Mouse (Mus musculus) kidney, embryonic 14.5 days (tissue): ENCODE data around the gene Spats1. TPM values are rescaled to one million over a fixed set of nuclear protein-coding genes. Genes with fewer than 3 reads are reported as not detected.

ENCODE experiments used
- ATAC-seq: fragments of 200-750 bp; cut with Nextera tagmentation; 2 replicates; pipeline ENCODE4 v1.8.0; 2017; ENCODE audit warnings: moderate number of reproducible peaks, mild to moderate bottlenecking, moderate TSS enrichment, moderate library complexity; ENCODE audit not compliant: low FRiP score, low TSS enrichment
- H3K27ac ChIP-seq: fragments of 300-500 bp; sonication (generic); 2 replicates; pipeline ENCODE4 v1.5.1; 2014; ENCODE audit warnings: low read depth, mild to moderate bottlenecking, low read length, moderate library complexity, mixed read lengths
- H3K27me3 ChIP-seq: fragments of 300-500 bp; sonication (generic); 2 replicates; pipeline ENCODE4 v1.6.1; 2014; ENCODE audit warnings: mild to moderate bottlenecking, low read length; ENCODE audit not compliant: control insufficient read depth, insufficient read depth
- H3K36me3 ChIP-seq: fragments of 300-500 bp; sonication (generic); 2 replicates; pipeline ENCODE4 v1.6.1; 2014; ENCODE audit warnings: low read length, mixed read lengths; ENCODE audit not compliant: control insufficient read depth, insufficient read depth
- H3K4me1 ChIP-seq: fragments of 300-500 bp; sonication (generic); 2 replicates; pipeline ENCODE4 v1.6.1; 2014; ENCODE audit warnings: low read length, mixed read lengths; ENCODE audit not compliant: control insufficient read depth, insufficient read depth
- H3K4me2 ChIP-seq: fragments of 300-500 bp; sonication (generic); replicated peaks from 2 replicates; pipeline ENCODE4 v1.6.1; 2014; ENCODE audit warnings: low read depth, mild to moderate bottlenecking, low read length
- H3K4me3 ChIP-seq: fragments of 300-500 bp; sonication (generic); 2 replicates; pipeline ENCODE4 v1.5.1; 2014; ENCODE audit warnings: mild to moderate bottlenecking, low read length
- H3K9ac ChIP-seq: fragments of 300-500 bp; sonication (generic); 2 replicates; pipeline ENCODE4 v1.6.1; 2014; ENCODE audit warnings: low read depth, mild to moderate bottlenecking, low read length, moderate library complexity
- H3K9me3 ChIP-seq: fragments of 300-500 bp; sonication (generic); 2 replicates; pipeline ENCODE4 v1.6.1; 2016; ENCODE audit warnings: low read length; ENCODE audit not compliant: control insufficient read depth
- WGBS: fragments of 180-500 bp; shearing (Covaris S2); extraction: QIAGEN DNeasy Blood & Tissue Kit; methylation state at CpG from one replicate; pipeline ENCODE4 v1.1.7; 2014; 5-methylcytosine and 5-hydroxymethylcytosine counted together
- polyA plus RNA-seq: library from polyadenylated mRNA; unstranded; fragments of >200 nt; fragmentation: Nextera tagmentation; extraction: Ambion mirVana; gene quantifications from 2 replicates; pipeline ENCODE4 v1.2.1, GENCODE M21; 2014

Spats1 gene
- polyA plus RNA-seq, 1 experiment from 2014 or later, result 0.76 TPM

- Histone ChIP-seq H3K36me3 (peaks cover 71% of the 10 kb centered on the region), H3K27ac (no peak overlapping the region), H3K9ac (no peak overlapping the region), H3K9me3 (no peaks in the 10 kb centered on the region), H3K4me3 (no peak overlapping the region), H3K4me2 (no peak overlapping the region), H3K4me1 (no peaks in the 10 kb centered on the region; the same call in 1 of the 2 replicates), H3K27me3 (no peaks in the 10 kb centered on the region)
- ATAC-seq, result no peak
- WGBS, result 18% methylated on average over 3 of the region's 3 CpGs
Measured at GRCm38 (mm10) chr17:45403207-45403606, 72.0 kb downstream of the Spats1 start.

- H3K27ac ChIP-seq, result no peak overlapping the region
- H3K4me2 ChIP-seq, result no peak overlapping the region
- H3K4me3 ChIP-seq, result no peak overlapping the region
- H3K27me3 ChIP-seq, result no peaks in the 10 kb centered on the region
- no peak overlapping the region for H3K9ac ChIP-seq
- ATAC-seq, result no peak
- H3K36me3 ChIP-seq, result peaks cover 69% of the 10 kb centered on the region
- no peaks in the 10 kb centered on the region for H3K9me3 ChIP-seq
- 75% methylated on average over 3 of the region's 3 CpGs for WGBS
- H3K4me1 ChIP-seq, result no peaks in the 10 kb centered on the region; the same call in 1 of the 2 replicates
Measured at GRCm38 (mm10) chr17:45402601-45403000, 72.6 kb downstream of the Spats1 start.

GRCm38 (mm10) chr17:45402126-45402525 lies 73.1 kb downstream of the Spats1 start:
- H3K4me2 ChIP-seq, result no peak overlapping the region
- no peak overlapping the region for H3K9ac ChIP-seq
- H3K27me3 ChIP-seq, result no peaks in the 10 kb centered on the region
- 85% methylated on average over 1 of the region's 1 CpGs for WGBS
- no peak overlapping the region for H3K27ac ChIP-seq
- H3K36me3 ChIP-seq, result peaks cover 65% of the 10 kb centered on the region
- H3K4me1 ChIP-seq, result no peaks in the 10 kb centered on the region; the same call in 1 of the 2 replicates
- no peaks in the 10 kb centered on the region for H3K9me3 ChIP-seq
- ATAC-seq, result no peak
- H3K4me3 ChIP-seq, result no peak overlapping the region

GRCm38 (mm10) chr17:45401126-45401905 lies 73.9 kb downstream of the Spats1 start:
- H3K36me3 ChIP-seq, result peaks cover 58% of the 10 kb centered on the region
- H3K27ac ChIP-seq, result no peak overlapping the region
- no peaks in the 10 kb centered on the region; the same call in 1 of the 2 replicates for H3K4me1 ChIP-seq
- no peak overlapping the region for H3K9ac ChIP-seq
- no peak overlapping the region for H3K4me2 ChIP-seq
- ATAC-seq, result no peak
- H3K4me3 ChIP-seq, result no peak overlapping the region
- H3K9me3 ChIP-seq, result no peaks in the 10 kb centered on the region
- 88% methylated on average over 5 of the region's 5 CpGs for WGBS
- H3K27me3 ChIP-seq, result no peaks in the 10 kb centered on the region

GRCm38 (mm10) chr17:45398021-45398420 lies 77.2 kb downstream of the Spats1 start:
- no peaks in the 10 kb centered on the region for H3K9me3 ChIP-seq
- WGBS, result 97% methylated on average over 2 of the region's 2 CpGs

GRCm38 (mm10) chr17:45397541-45397940 lies 77.7 kb downstream of the Spats1 start:
- Histone ChIP-seq H3K36me3 (peaks cover 43% of the 10 kb centered on the region), H3K27me3 (no peaks in the 10 kb centered on the region), H3K4me1 (no peaks in the 10 kb centered on the region; the same call in 1 of the 2 replicates), H3K4me2 (no peak overlapping the region), H3K4me3 (no peak overlapping the region), H3K9me3 (no peaks in the 10 kb centered on the region), H3K9ac (no peak overlapping the region), H3K27ac (no peak overlapping the region)
- ATAC-seq, result no peak
- WGBS, result 73% methylated on average over 3 of the region's 3 CpGs

More at GRCm38 (mm10) chr17:45398021-45398420, 77.2 kb downstream of the Spats1 start:
- Histone ChIP-seq H3K36me3 (peaks cover 43% of the 10 kb centered on the region), H3K4me1 (no peaks in the 10 kb centered on the region; the same call in 1 of the 2 replicates), H3K4me3 (no peak overlapping the region), H3K27ac (no peak overlapping the region), H3K9ac (no peak overlapping the region), H3K27me3 (no peaks in the 10 kb centered on the region), H3K4me2 (no peak overlapping the region)
- ATAC-seq, result no peak

- Histone ChIP-seq H3K4me3 (no peak overlapping the region), H3K9me3 (no peaks in the 10 kb centered on the region), H3K9ac (no peak overlapping the region), H3K4me2 (no peak overlapping the region), H3K4me1 (no peaks in the 10 kb centered on the region), H3K27me3 (no peaks in the 10 kb centered on the region), H3K27ac (no peak overlapping the region), H3K36me3 (peaks cover 50% of the 10 kb centered on the region)
- ATAC-seq, result no peak
- 68% methylated on average over 9 of the region's 9 CpGs for WGBS
Measured at GRCm38 (mm10) chr17:45394612-45395011, 80.6 kb downstream of the Spats1 start.

GRCm38 (mm10) chr17:45393765-45394164 lies 81.5 kb downstream of the Spats1 start:
- Histone ChIP-seq H3K9me3 (no peaks in the 10 kb centered on the region), H3K4me3 (no peak overlapping the region), H3K4me1 (no peaks in the 10 kb centered on the region), H3K9ac (no peak overlapping the region), H3K36me3 (peaks cover 49% of the 10 kb centered on the region), H3K27me3 (no peaks in the 10 kb centered on the region), H3K27ac (no peak overlapping the region), H3K4me2 (no peak overlapping the region)
- 88% methylated on average over 3 of the region's 3 CpGs for WGBS
- ATAC-seq, result no peak
